Mouse (Mus musculus) MEL (cell line): ENCODE measurements around the gene U2af2. TPM values are rescaled to one million over a fixed set of nuclear protein-coding genes. Genes with fewer than 3 reads are reported as not detected.

ENCODE experiments used
- DNase-seq: peaks from one replicate; pipeline ENCODE4 v3.0.0; 2011; ENCODE audit warnings: low read depth, low spot score
- H3K27ac ChIP-seq: 2 replicates; pipeline ENCODE4 v1.5.1; 2012; ENCODE audit warnings: low read depth, mild to moderate bottlenecking, control low read depth, low read length, moderate library complexity; ENCODE audit not compliant: control insufficient read depth
- H3K27me3 ChIP-seq, 2 experiments: fragments of 150-350 bp in 1 of 2; sonication (generic) in 1 of 2; 2 replicates each; pipeline ENCODE4 v1.6.1; 2012; ENCODE audit warnings: low read length in 2 of 2, mild to moderate bottlenecking in 2 of 2, improper control_type of control experiment in 1 of 2, moderate library complexity in 1 of 2; ENCODE audit not compliant: insufficient read depth in 2 of 2, control insufficient read depth in 1 of 2
- H3K36me3 ChIP-seq, 2 experiments: 2 replicates each; pipeline ENCODE4 v1.6.1; 2012 to 2014; ENCODE audit warnings: low read length in 2 of 2, improper control_type of control experiment in 1 of 2, inconsistent platforms in 1 of 2, mild to moderate bottlenecking in 1 of 2; ENCODE audit not compliant: insufficient read depth in 2 of 2, control insufficient read depth in 1 of 2
- H3K4me1 ChIP-seq, 2 experiments: fragments of 150-350 bp in 1 of 2; sonication (generic) in 1 of 2; 2 replicates each; pipeline ENCODE4 v1.6.1; 2012; ENCODE audit warnings: low read length in 2 of 2, improper control_type of control experiment in 1 of 2, mild to moderate bottlenecking in 1 of 2; ENCODE audit not compliant: insufficient read depth in 2 of 2, control insufficient read depth in 1 of 2
- H3K4me3 ChIP-seq, 2 experiments: fragments of 150-350 bp in 1 of 2; sonication (generic) in 1 of 2; 2 replicates each; pipeline ENCODE4 v1.5.1; 2012; ENCODE audit warnings: low read depth in 2 of 2, low read length in 2 of 2, mild to moderate bottlenecking in 2 of 2, moderate library complexity in 2 of 2, control low read depth in 1 of 2, improper control_type of control experiment in 1 of 2; ENCODE audit not compliant: control insufficient read depth in 1 of 2, insufficient read depth in 1 of 2
- H3K79me2 ChIP-seq: 2 replicates; pipeline ENCODE4 v1.6.1; 2012; ENCODE audit warnings: mild to moderate bottlenecking, low read length, moderate library complexity; ENCODE audit not compliant: control insufficient read depth, poor library complexity, insufficient read depth
- H3K9ac ChIP-seq: 2 replicates; pipeline ENCODE4 v1.6.1; 2012; ENCODE audit warnings: low read depth, mild to moderate bottlenecking, control low read depth, low read length, moderate library complexity; ENCODE audit not compliant: control insufficient read depth, poor library complexity, severe bottlenecking
- H3K9me3 ChIP-seq: fragments of 150-350 bp; sonication (generic); replicated peaks from 2 replicates; pipeline ENCODE4 v1.6.1; 2012; ENCODE audit warnings: mild to moderate bottlenecking, low read length, improper control_type of control experiment, moderate library complexity; ENCODE audit not compliant: insufficient read depth
- BHLHE40 ChIP-seq: IDR thresholded peaks from 2 replicates; pipeline ENCODE4 v1.6.1; 2012; ENCODE audit warnings: low read depth, mild to moderate bottlenecking, inconsistent platforms, low read length, improper control_type of control experiment, borderline replicate concordance
- CHD1 ChIP-seq: IDR thresholded peaks from 2 replicates; pipeline ENCODE4 v1.6.1; 2012; ENCODE audit warnings: low read depth, mild to moderate bottlenecking, inconsistent platforms, low read length, improper control_type of control experiment
- CHD2 ChIP-seq: IDR thresholded peaks from 2 replicates; pipeline ENCODE4 v1.6.1; 2011; ENCODE audit warnings: low read length, improper control_type of control experiment
- CTCF ChIP-seq, 3 experiments: IDR thresholded peaks in 2 of 3; conservative IDR thresholded peaks in 1 of 3; 2 replicates each; pipeline ENCODE4 v1.5.1; 2011 to 2012; ENCODE audit warnings: low read length in 3 of 3, low read depth in 2 of 3, mild to moderate bottlenecking in 2 of 3, improper control_type of control experiment in 1 of 3, inconsistent platforms in 1 of 3, mixed read lengths in 1 of 3, moderate library complexity in 1 of 3; ENCODE audit not compliant: control insufficient read depth in 1 of 3, insufficient read depth in 1 of 3, poor library complexity in 1 of 3, severe bottlenecking in 1 of 3
- E2F4 ChIP-seq: IDR thresholded peaks from 2 replicates; pipeline ENCODE4 v1.6.1; 2011; ENCODE audit warnings: low read depth, low read length, improper control_type of control experiment, borderline replicate concordance
- ELF1 ChIP-seq: IDR thresholded peaks from 2 replicates; pipeline ENCODE4 v1.6.1; 2014; ENCODE audit warnings: low read depth, mild to moderate bottlenecking, inconsistent platforms, low read length, improper control_type of control experiment, moderate library complexity
- EP300 ChIP-seq, 2 experiments: IDR thresholded peaks; 2 replicates each; pipeline ENCODE4 v1.6.1; 2011; ENCODE audit warnings: improper control_type of control experiment in 2 of 2, low read length in 2 of 2, low read depth in 1 of 2, mild to moderate bottlenecking in 1 of 2
- ETS1 ChIP-seq: IDR thresholded peaks from 2 replicates; pipeline ENCODE4 v1.6.1; 2012; ENCODE audit warnings: low read depth, mild to moderate bottlenecking, inconsistent platforms, low read length, improper control_type of control experiment, moderate library complexity
- GABPA ChIP-seq: IDR thresholded peaks from 2 replicates; pipeline ENCODE4 v1.6.1; 2012; ENCODE audit warnings: low read depth, mild to moderate bottlenecking, inconsistent platforms, low read length, improper control_type of control experiment, moderate library complexity
- GATA1 ChIP-seq: IDR thresholded peaks from 2 replicates; pipeline ENCODE4 v1.6.1; 2011; ENCODE audit warnings: low read depth, low read length, improper control_type of control experiment
- HCFC1 ChIP-seq: IDR thresholded peaks from 2 replicates; pipeline ENCODE4 v1.6.1; 2012; ENCODE audit warnings: low read depth, mild to moderate bottlenecking, inconsistent platforms, low read length, improper control_type of control experiment, moderate library complexity
- JUND ChIP-seq: IDR thresholded peaks from 2 replicates; pipeline ENCODE4 v1.6.1; 2011; ENCODE audit warnings: low read depth, mild to moderate bottlenecking, improper control_type of control experiment, low read length
- KAT2A ChIP-seq: conservative IDR thresholded peaks from 2 replicates; pipeline ENCODE4 v1.6.1; 2012; ENCODE audit warnings: low read depth, low read length, improper control_type of control experiment, inconsistent platforms
- MAFK ChIP-seq: IDR thresholded peaks from 2 replicates; pipeline ENCODE4 v1.6.1; 2011; ENCODE audit warnings: low read depth, mild to moderate bottlenecking, low read length, improper control_type of control experiment, borderline replicate concordance
- MAX ChIP-seq: IDR thresholded peaks from 2 replicates; pipeline ENCODE4 v1.6.1; 2011; ENCODE audit warnings: low read length, improper control_type of control experiment
- MAZ ChIP-seq: IDR thresholded peaks from 2 replicates; pipeline ENCODE4 v1.6.1; 2012; ENCODE audit warnings: low read depth, mild to moderate bottlenecking, inconsistent platforms, low read length, improper control_type of control experiment
- MEF2A ChIP-seq: IDR thresholded peaks from 2 replicates; pipeline ENCODE4 v1.6.1; 2014; ENCODE audit warnings: low read depth, mild to moderate bottlenecking, inconsistent platforms, low read length, improper control_type of control experiment; ENCODE audit not compliant: poor library complexity, insufficient replicate concordance, severe bottlenecking; ENCODE audit errors: extremely low read depth
- MXI1 ChIP-seq: IDR thresholded peaks from 2 replicates; pipeline ENCODE4 v1.6.1; 2011; ENCODE audit warnings: mild to moderate bottlenecking, low read depth, low read length, improper control_type of control experiment
- MYB ChIP-seq: IDR thresholded peaks from 2 replicates; pipeline ENCODE4 v1.6.1; 2011; ENCODE audit warnings: mild to moderate bottlenecking, low read depth, low read length, improper control_type of control experiment
- MYC ChIP-seq: IDR thresholded peaks from 2 replicates; pipeline ENCODE4 v1.6.1; 2011; ENCODE audit warnings: low read depth, mild to moderate bottlenecking, low read length, improper control_type of control experiment, moderate library complexity
- NELFE ChIP-seq: IDR thresholded peaks from 2 replicates; pipeline ENCODE4 v1.6.1; 2011; ENCODE audit warnings: low read depth, low read length, improper control_type of control experiment
- POLR2A ChIP-seq, 2 experiments: IDR thresholded peaks; 2 replicates each; pipeline ENCODE4 v1.6.1; 2011 to 2012; ENCODE audit warnings: low read length in 2 of 2, mild to moderate bottlenecking in 2 of 2, control low read depth in 1 of 2, improper control_type of control experiment in 1 of 2, low read depth in 1 of 2, moderate library complexity in 1 of 2; ENCODE audit not compliant: control insufficient read depth in 1 of 2, insufficient read depth in 1 of 2, poor library complexity in 1 of 2
- POLR2AphosphoS2 ChIP-seq: IDR thresholded peaks from 2 replicates; pipeline ENCODE4 v1.6.1; 2011; ENCODE audit warnings: low read length, improper control_type of control experiment
- POLR2AphosphoS5 ChIP-seq: IDR thresholded peaks from 2 replicates; pipeline ENCODE4 v1.6.1; 2012; ENCODE audit warnings: low read depth, borderline replicate concordance, mild to moderate bottlenecking, inconsistent platforms, low read length, moderate library complexity, mixed read lengths
- RAD21 ChIP-seq: IDR thresholded peaks from 2 replicates; pipeline ENCODE4 v1.6.1; 2011; ENCODE audit warnings: mild to moderate bottlenecking, low read depth, low read length, improper control_type of control experiment
- RCOR1 ChIP-seq: IDR thresholded peaks from 2 replicates; pipeline ENCODE4 v1.6.1; 2012; ENCODE audit warnings: low read depth, mild to moderate bottlenecking, inconsistent platforms, low read length, improper control_type of control experiment
- SIN3A ChIP-seq: IDR thresholded peaks from 2 replicates; pipeline ENCODE4 v1.6.1; 2012; ENCODE audit warnings: low read length, improper control_type of control experiment, inconsistent platforms
- SMC3 ChIP-seq: IDR thresholded peaks from 2 replicates; pipeline ENCODE4 v1.6.1; 2011; ENCODE audit warnings: low read depth, low read length, improper control_type of control experiment
- TAL1 ChIP-seq: IDR thresholded peaks from 2 replicates; pipeline ENCODE4 v1.6.1; 2012; ENCODE audit warnings: mild to moderate bottlenecking, inconsistent platforms, low read length, moderate library complexity, mixed read lengths
- TBP ChIP-seq: IDR thresholded peaks from 2 replicates; pipeline ENCODE4 v1.8.0; 2011; ENCODE audit warnings: low read depth, low read length, improper control_type of control experiment
- TCF12 ChIP-seq: IDR thresholded peaks from 2 replicates; pipeline ENCODE4 v1.6.1; 2014; ENCODE audit warnings: low read depth, mild to moderate bottlenecking, inconsistent platforms, low read length, improper control_type of control experiment, moderate library complexity
- USF1 ChIP-seq: IDR thresholded peaks from 2 replicates; pipeline ENCODE4 v1.6.1; 2014; ENCODE audit warnings: low read depth, mild to moderate bottlenecking, inconsistent platforms, low read length, improper control_type of control experiment, moderate library complexity
- USF2 ChIP-seq, 2 experiments: IDR thresholded peaks; 2 replicates each; pipeline ENCODE4 v1.6.1; 2011 to 2012; ENCODE audit warnings: improper control_type of control experiment in 2 of 2, low read length in 2 of 2, borderline replicate concordance in 1 of 2, inconsistent platforms in 1 of 2, low read depth in 1 of 2, mild to moderate bottlenecking in 1 of 2; ENCODE audit not compliant: insufficient read depth in 1 of 2
- ZC3H11A ChIP-seq: IDR thresholded peaks from 2 replicates; pipeline ENCODE4 v1.6.1; 2012; ENCODE audit warnings: low read depth, mild to moderate bottlenecking, inconsistent platforms, low read length, improper control_type of control experiment
- ZKSCAN1 ChIP-seq: IDR thresholded peaks from 2 replicates; pipeline ENCODE4 v1.6.1; 2012; ENCODE audit warnings: low read depth, mild to moderate bottlenecking, inconsistent platforms, low read length, improper control_type of control experiment, moderate library complexity
- ZMIZ1 ChIP-seq: IDR thresholded peaks from 2 replicates; pipeline ENCODE4 v1.6.1; 2012; ENCODE audit warnings: low read depth, mild to moderate bottlenecking, inconsistent platforms, low read length, improper control_type of control experiment, moderate library complexity
- ZNF384 ChIP-seq: IDR thresholded peaks from 2 replicates; pipeline ENCODE4 v1.6.1; 2012; ENCODE audit warnings: low read depth, mild to moderate bottlenecking, inconsistent platforms, low read length, improper control_type of control experiment
- polyA plus RNA-seq, 2 experiments: library from polyadenylated mRNA; stranded (reverse) in 1 of 2; unstranded in 1 of 2; fragments of >175 nt in 1 of 2; fragments of >200 nt in 1 of 2; gene quantifications; 2 replicates each; pipeline versions ENCODE4 v1.2.1 to v1.2.4; 2012; ENCODE audit warnings: low replicate concordance in 2 of 2, low read depth in 1 of 2; ENCODE audit not compliant: insufficient read length in 2 of 2, insufficient read depth in 1 of 2, missing spikeins in 1 of 2
- total RNA-seq: library from RNA; depleted of rRNA; stranded (reverse); fragments of 300-350 nt; gene quantifications from 2 replicates; pipeline ENCODE4 v1.2.3, GENCODE M21; 2012

The U2af2 gene
- total and polyA plus RNA-seq, 3 experiments, result 311 to 491 (median 477) TPM

- H3K79me2 ChIP-seq, result no peaks in the 10 kb centered on the region
- H3K4me1 ChIP-seq, result peaks cover 0 to 5% of the 10 kb centered on the region in 2 experiments; a peak in 1 of 4 replicates
- DNase-seq, result peak; percentile 91
- H3K27me3 ChIP-seq, result no peaks in the 10 kb centered on the region
- no peak overlapping the region for H3K4me3 ChIP-seq
- H3K9ac ChIP-seq, result no peak overlapping the region
- no peaks in the 10 kb centered on the region for H3K9me3 ChIP-seq
- H3K27ac ChIP-seq, result no peak overlapping the region
- peaks cover 0 to 5% of the 10 kb centered on the region in 2 experiments; a peak in 1 of 4 replicates for H3K36me3 ChIP-seq
- TF ChIP-seq TBP (no peak), MAFK (no peak; the same call in 1 of the 2 replicates), MAX (0 out of 2 replicates have a peak, but pooled peaks have one; percentile 34), CHD1 (no peak), NELFE (no peak), USF2 (IDR thresholded peaks at IDR 0.05; ENCODE audit: borderline replicate concordance in 1 of 2, insufficient read depth in 1 of 2, low read depth in 1 of 2, low read length in 2 of 2) (no peak), JUND (no peak), TAL1 (peak; percentile 19; the same call in 1 of the 2 replicates), POLR2AphosphoS2 (no peak), KAT2A (no peak), MXI1 (peak; percentile 34; the same call in 1 of the 2 replicates), ZMIZ1 (no peak), GABPA (no peak), RAD21 (no peak), ZKSCAN1 (no peak), ETS1 (peak; percentile 80), GATA1 (peak; percentile 34; the same call in 1 of the 2 replicates), MAZ (peak; percentile 77), SIN3A (peak; percentile 44; the same call in 1 of the 2 replicates), E2F4 (no peak), CHD2 (no peak), MEF2A (no peak), SMC3 (no peak), ELF1 (peak; percentile 66), BHLHE40 (peak; percentile 67), POLR2AphosphoS5 (no peak), MYB (no peak), TCF12 (peak; percentile 74), RCOR1 (peak; percentile 100), EP300 (IDR thresholded peaks at IDR 0.05; ENCODE audit: low read depth in 1 of 2, low read length in 2 of 2) (peak; percentile 78 to 84), MYC (peak; percentile 49; the same call in 1 of the 2 replicates), ZC3H11A (no peak), USF1 (no peak), HCFC1 (no peak), ZNF384 (no peak), POLR2A (IDR thresholded peaks at IDR 0.05; ENCODE audit: control insufficient read depth in 1 of 2, insufficient read depth in 1 of 2, low read depth in 1 of 2, low read length in 2 of 2, poor library complexity in 1 of 2) (no peak), CTCF (IDR thresholded peaks at IDR 0.05 in 2 of 3, conservative IDR thresholded peaks at IDR 0.05 in 1 of 3; ENCODE audit: control insufficient read depth in 1 of 3, insufficient read depth in 1 of 3, low read depth in 2 of 3, low read length in 3 of 3, poor library complexity in 1 of 3, severe bottlenecking in 1 of 3) (no peak)
Observed at GRCm38 (mm10) chr7:5101066-5101663, 39.2 kb downstream of the U2af2 start.
